Mouse (Mus musculus): Measurements from ENCODE around the gene Amdhd2. TPM values are rescaled to one million over a fixed set of nuclear protein-coding genes. Genes with fewer than 3 reads are reported as not detected.

Amdhd2 gene
- polyA plus RNA-seq (2015; fragmentation: Nextera tagmentation; extraction: Ambion mirVana): 32.9 and 35.6 TPM in 2 replicates

GRCm38 (mm10) chr17:24163176-24163962 is at the start of gene Amdhd2:
Gene Amdhd2 (minus strand): TSS chr17:24163766.
- ATAC-seq: peak; percentile 95

GRCm38 (mm10) chr17:24213186-24213585 is 49.6 kb upstream of the Amdhd2 start:
- H3K4me1 ChIP-seq (replicated peaks): peaks cover 42% of the 10 kb centered on the region
- H3K27me3 ChIP-seq: peaks cover 9% of the 10 kb centered on the region
- ATAC-seq: no peak
- H3K27ac ChIP-seq: no peak overlapping the region
- peaks cover 32% of the 10 kb centered on the region for H3K36me3 ChIP-seq
- no peak overlapping the region for H3K4me3 ChIP-seq (replicated peaks)
- no peaks in the 10 kb centered on the region for H3K9me3 ChIP-seq
- H3K4me2 ChIP-seq (replicated peaks): no peak overlapping the region
- no peak overlapping the region for H3K9ac ChIP-seq (replicated peaks)
- 80% methylated on average over 6 of the region's 6 CpGs for WGBS

More at GRCm38 (mm10) chr17:24163176-24163962, at the start of gene Amdhd2:
- H3K9me3 ChIP-seq: no peaks in the 10 kb centered on the region
- peaks cover 39% of the 10 kb centered on the region for H3K4me1 ChIP-seq (replicated peaks)
- H3K36me3 ChIP-seq: peaks cover 31% of the 10 kb centered on the region
- H3K4me2 ChIP-seq (replicated peaks): peak within 1 kb of the TSS; percentile 98
- WGBS: 1% methylated on average over 47 of the region's 47 CpGs
- no peaks in the 10 kb centered on the region for H3K27me3 ChIP-seq
- peak within 1 kb of the TSS; percentile 83 for H3K27ac ChIP-seq
- H3K9ac ChIP-seq (replicated peaks): peak within 1 kb of the TSS; percentile 88
- H3K4me3 ChIP-seq (replicated peaks): peak within 1 kb of the TSS; percentile 80

DNA sequence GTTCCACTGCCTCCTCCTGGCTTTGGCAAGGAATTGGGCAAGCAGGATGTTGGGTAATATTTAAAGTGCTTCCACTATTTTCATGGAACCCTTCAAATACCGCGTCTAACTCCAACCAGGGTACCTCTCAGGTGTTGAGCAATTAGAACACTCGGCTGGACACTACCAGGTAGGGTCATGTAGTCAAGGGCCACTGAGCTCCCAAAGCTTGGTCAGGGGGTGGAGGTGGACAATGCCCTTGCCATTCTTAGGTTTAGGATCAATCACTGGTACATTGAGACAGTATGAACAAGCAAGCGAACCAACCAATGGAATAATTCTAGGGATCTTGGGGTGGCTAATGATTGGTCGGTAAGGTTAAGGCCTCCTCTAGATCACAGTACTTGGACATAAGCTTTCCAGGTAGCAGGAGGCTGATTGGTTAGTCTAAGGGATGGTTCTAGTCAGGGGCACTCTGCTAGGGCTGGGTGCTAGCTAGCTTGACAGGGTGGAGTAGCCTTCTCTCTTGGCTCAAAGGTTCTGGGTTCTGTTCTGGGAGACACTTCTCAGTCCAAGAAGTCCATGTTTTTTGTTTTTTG is 49.0 kb upstream of the Amdhd2 start:
- WGBS: 31% methylated on average over 5 of the region's 5 CpGs
- no peaks in the 10 kb centered on the region for H3K9me3 ChIP-seq
- H3K9ac ChIP-seq (replicated peaks): no peak overlapping the region
- H3K27me3 ChIP-seq: peaks cover 15% of the 10 kb centered on the region
- peak overlapping the region; percentile 51 for H3K4me3 ChIP-seq (replicated peaks)
- peak overlapping the region; percentile 94 for H3K4me2 ChIP-seq (replicated peaks)
- no peak for ATAC-seq
- peaks cover 48% of the 10 kb centered on the region for H3K4me1 ChIP-seq (replicated peaks)
- no peak overlapping the region for H3K27ac ChIP-seq
- H3K36me3 ChIP-seq: peaks cover 25% of the 10 kb centered on the region

DNA sequence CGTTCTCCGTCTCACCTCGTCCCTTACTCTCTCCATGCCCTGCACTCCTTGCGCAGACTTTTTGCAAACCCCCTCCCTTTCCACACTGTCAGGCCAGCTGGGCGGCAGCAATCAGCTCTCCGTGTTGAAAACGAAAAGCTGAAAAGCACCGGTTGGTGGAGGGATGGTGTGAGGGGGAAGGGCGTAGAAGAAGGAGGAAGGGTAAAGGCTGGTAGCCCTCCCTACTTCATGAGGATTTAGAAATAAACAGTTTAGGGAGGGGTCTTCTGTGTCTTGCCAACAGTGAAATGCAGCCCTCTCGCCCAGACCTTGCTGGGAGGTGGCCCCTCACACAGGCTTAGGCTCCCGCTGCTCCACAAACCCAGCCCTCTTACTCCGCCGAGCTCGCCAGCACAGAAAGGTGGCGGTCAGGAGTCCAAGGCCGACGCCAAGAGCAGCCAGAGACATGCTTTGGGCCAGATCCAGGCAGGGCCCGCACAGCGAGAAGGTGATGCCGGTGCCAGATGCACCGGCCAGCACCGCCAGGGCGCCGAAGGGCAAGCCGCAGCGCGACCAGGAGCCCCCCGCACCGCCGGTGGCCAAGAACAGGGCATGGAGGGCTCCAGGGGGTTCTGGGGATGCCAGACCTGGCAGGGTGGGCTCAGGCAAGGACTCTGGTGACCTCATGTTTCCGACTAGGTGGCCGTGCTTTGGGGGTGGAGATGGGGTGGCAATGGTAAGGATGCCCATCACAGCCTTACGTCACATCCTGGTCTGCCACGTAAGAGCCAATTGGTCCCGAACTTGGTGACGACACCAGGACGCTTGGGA is 48.3 kb upstream of the Amdhd2 start:
- Histone ChIP-seq H3K4me1 (replicated peaks) (peaks cover 55% of the 10 kb centered on the region), H3K36me3 (peaks cover 21% of the 10 kb centered on the region), H3K27me3 (peaks cover 21% of the 10 kb centered on the region), H3K4me2 (replicated peaks) (peak overlapping the region; percentile 94), H3K27ac (peak overlapping the region; percentile 70), H3K9ac (replicated peaks) (peak overlapping the region; percentile 80), H3K4me3 (replicated peaks) (peak overlapping the region; percentile 51), H3K9me3 (no peaks in the 10 kb centered on the region)
- WGBS: under 1% methylated on average over 37 of the region's 37 CpGs
- ATAC-seq: peak; percentile 53

DNA sequence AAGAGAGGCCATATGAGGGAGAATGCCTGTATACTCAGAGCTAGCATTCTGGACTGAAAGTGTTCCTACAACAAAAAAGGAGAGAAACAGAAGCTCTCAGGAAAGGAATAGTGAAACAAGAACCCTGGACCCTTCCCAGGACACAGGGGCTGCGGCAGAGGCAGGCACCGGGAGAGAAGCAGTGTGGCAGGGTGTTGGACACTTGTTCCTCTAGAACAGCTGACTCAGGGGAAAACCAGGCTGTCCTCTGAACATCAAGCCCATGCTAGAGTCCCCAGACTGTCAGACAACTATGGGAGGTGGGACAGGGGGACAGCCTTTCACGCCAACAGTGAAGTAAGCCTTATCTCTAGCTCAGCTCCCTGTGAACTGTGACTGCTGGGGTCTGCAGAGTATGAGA is 47.0 kb upstream of the Amdhd2 start:
- 81% methylated on average over 3 of the region's 3 CpGs for WGBS
- Histone ChIP-seq H3K4me1 (replicated peaks) (peaks cover 68% of the 10 kb centered on the region), H3K36me3 (peaks cover 9% of the 10 kb centered on the region), H3K27me3 (peaks cover 21% of the 10 kb centered on the region), H3K9me3 (no peaks in the 10 kb centered on the region), H3K4me2 (replicated peaks) (no peak overlapping the region), H3K27ac (0 out of 2 replicates have a peak overlapping the region, but pooled peaks have one; percentile 19), H3K4me3 (replicated peaks) (no peak overlapping the region), H3K9ac (replicated peaks) (no peak overlapping the region)
- no peak for ATAC-seq

DNA sequence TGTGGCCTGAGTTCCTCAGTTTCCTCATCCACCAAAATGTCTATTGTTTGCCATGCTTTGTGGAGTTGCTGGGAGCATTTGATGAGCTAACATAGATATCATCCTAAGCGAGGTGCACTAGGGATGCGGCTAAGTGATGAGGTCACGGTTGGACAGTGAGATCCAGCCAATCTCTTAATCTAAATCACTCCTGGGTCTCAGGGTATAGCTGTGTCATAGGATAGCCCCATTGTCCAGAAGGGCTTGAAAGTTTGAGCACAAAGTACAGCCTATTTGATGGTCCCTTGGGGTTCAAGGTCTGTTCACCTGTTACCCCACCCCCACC is 46.3 kb upstream of the Amdhd2 start:
- Histone ChIP-seq H3K4me1 (replicated peaks) (peaks cover 69% of the 10 kb centered on the region), H3K27ac (peak overlapping the region; percentile 80), H3K27me3 (peaks cover 21% of the 10 kb centered on the region), H3K9me3 (no peaks in the 10 kb centered on the region), H3K9ac (replicated peaks) (0 out of 2 replicates have a peak overlapping the region, but pooled peaks have one; percentile 78), H3K4me3 (replicated peaks) (no peak overlapping the region), H3K4me2 (replicated peaks) (peak overlapping the region; percentile 80), H3K36me3 (peaks cover 2% of the 10 kb centered on the region)
- WGBS: 59% methylated on average over 3 of the region's 3 CpGs
- ATAC-seq: no peak

DNA sequence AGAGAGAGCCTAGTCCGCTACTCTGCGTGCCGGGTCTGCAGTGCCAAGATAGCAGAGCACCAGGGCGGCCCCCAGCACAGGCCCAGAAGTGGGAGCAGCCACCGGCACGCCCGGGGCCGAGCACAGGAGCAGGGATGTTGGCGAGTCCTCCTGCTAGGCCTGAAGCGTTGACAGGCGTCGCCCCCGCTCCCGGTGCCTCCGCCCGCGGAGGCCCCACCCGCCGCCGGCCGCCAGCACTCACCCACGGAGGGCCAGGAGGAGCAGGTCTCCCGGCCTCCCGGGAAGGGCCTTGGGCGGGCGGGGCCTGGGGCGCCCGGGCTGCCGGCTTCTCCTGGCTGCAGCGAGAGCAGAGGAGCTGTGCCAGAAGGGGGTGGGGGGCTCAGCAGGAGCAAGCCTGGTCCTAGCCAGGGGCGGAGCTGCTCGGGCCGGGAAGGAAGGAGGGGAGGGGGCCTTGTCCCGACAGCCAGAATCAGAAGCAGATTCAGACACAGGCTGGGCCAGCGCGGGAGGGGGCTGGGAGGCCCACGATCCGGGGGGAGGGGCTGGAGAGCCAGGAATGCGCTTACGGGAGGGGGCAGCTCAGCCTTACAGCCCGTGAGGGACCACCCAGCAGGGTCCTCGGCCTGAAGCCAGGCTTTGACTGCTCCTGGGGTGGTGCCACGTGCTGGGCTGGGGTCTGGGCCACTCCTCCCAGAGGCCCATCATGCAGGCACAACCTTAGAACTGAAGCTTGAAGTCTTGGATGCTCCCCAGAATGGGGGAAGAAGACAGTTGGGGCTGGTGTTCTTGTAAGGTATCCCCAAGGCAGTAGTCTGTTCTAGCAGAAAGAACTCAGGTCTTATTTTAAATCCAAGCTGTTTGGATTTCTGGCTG is 45.7 kb upstream of the Amdhd2 start, which contains the start of gene Ntn3:
Gene Ntn3 (minus strand): TSS at position 489 of the 873 bp plus-strand sequence.
- Histone ChIP-seq H3K27me3 (peaks cover 21% of the 10 kb centered on the region), H3K9ac (replicated peaks) (peak within 1 kb of the TSS; percentile 78), H3K4me1 (replicated peaks) (peaks cover 75% of the 10 kb centered on the region), H3K27ac (peak within 1 kb of the TSS; percentile 80), H3K36me3 (no peaks in the 10 kb centered on the region), H3K4me3 (replicated peaks) (peak within 1 kb of the TSS; percentile 69), H3K9me3 (no peaks in the 10 kb centered on the region), H3K4me2 (replicated peaks) (peak within 1 kb of the TSS; percentile 80)
- WGBS: under 1% methylated on average over 42 of the region's 43 CpGs
- ATAC-seq: peak; percentile 26

- 2% methylated on average over 29 of the region's 29 CpGs for WGBS
- Histone ChIP-seq H3K27ac (peak overlapping the region; percentile 80), H3K27me3 (peaks cover 21% of the 10 kb centered on the region), H3K9me3 (no peaks in the 10 kb centered on the region), H3K4me3 (replicated peaks) (peak overlapping the region; percentile 69), H3K4me2 (replicated peaks) (peak overlapping the region; percentile 80), H3K9ac (replicated peaks) (peak overlapping the region; percentile 78), H3K4me1 (replicated peaks) (peaks cover 81% of the 10 kb centered on the region), H3K36me3 (no peaks in the 10 kb centered on the region)
- ATAC-seq: peak; percentile 1; the same call in 1 of the 2 replicates
Measured at GRCm38 (mm10) chr17:24208641-24209042, 45.1 kb upstream of the Amdhd2 start.

- peaks cover 21% of the 10 kb centered on the region for H3K27me3 ChIP-seq
- peaks cover 88% of the 10 kb centered on the region for H3K4me1 ChIP-seq (replicated peaks)
- whole genome bisulfite sequencing: 56% methylated on average over 34 of the region's 34 CpGs
- H3K9me3 ChIP-seq: no peaks in the 10 kb centered on the region
- no peak for ATAC-seq
- no peaks in the 10 kb centered on the region for H3K36me3 ChIP-seq
- peak overlapping the region; percentile 80 for H3K4me2 ChIP-seq (replicated peaks)
- H3K4me3 ChIP-seq (replicated peaks): peak overlapping the region; percentile 69
- no peak overlapping the region for H3K27ac ChIP-seq
- H3K9ac ChIP-seq (replicated peaks): peak overlapping the region; percentile 78
Measured at GRCm38 (mm10) chr17:24207768-24208640, 44.4 kb upstream of the Amdhd2 start.

DNA sequence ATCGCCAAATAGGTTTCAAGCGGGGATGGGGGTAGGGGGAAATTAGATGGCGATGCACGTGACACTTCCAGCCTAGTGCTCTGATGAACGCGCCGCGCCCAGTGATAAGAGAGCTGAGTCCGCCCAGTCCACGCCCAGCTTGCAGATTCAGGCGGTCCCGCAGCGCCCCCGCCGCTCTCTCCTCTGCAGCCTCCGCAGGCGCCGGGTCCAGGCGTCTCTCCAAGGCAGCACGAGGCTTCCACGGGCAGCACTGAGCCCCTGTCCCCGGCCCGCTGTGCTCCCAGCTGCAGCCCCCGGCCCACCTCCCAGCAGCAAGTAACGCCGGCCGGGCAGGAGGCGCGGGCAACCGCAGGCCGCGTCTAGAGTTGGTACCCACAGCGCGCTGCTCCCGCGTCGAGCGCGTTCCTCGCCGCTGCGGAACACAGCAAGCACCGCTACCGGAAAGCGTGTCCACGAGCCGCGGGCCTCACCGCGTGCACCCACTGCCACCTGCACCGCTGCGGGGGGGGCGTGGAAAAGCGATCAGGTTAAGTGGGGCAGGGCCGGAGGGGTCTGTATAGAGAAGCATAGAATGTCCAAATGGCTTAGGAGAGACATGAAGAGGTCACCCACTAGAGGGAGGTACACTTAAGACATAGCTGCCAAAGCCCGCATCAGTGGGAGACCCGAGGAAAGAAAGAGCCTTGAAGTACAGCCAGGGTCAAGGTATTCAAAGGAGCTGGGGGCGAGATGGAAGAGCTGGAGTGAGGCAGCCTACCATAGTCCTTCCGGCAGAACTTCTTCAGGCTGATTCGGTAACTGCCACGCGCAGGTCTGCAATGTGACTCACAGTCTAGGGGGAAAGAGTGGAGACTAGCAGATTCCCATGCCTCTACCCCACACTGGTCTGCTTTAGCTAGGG is 43.1 kb upstream of the Amdhd2 start:
- peak overlapping the region; percentile 86 for H3K9ac ChIP-seq (replicated peaks)
- no peaks in the 10 kb centered on the region for H3K36me3 ChIP-seq
- H3K27me3 ChIP-seq: peaks cover 21% of the 10 kb centered on the region
- 6% methylated on average over 57 of the region's 62 CpGs for WGBS
- peaks cover 89% of the 10 kb centered on the region for H3K4me1 ChIP-seq (replicated peaks)
- H3K27ac ChIP-seq: peak overlapping the region; percentile 72
- ATAC-seq: peak; percentile 15
- H3K9me3 ChIP-seq: no peaks in the 10 kb centered on the region
- peak overlapping the region; percentile 80 for H3K4me2 ChIP-seq (replicated peaks)
- H3K4me3 ChIP-seq (replicated peaks): peak overlapping the region; percentile 69

Data from midbrain, embryonic 13.5 days (tissue).